Mouse (Mus musculus): Measurements from ENCODE around the gene Dpp6. TPM values are rescaled to one million over a fixed set of nuclear protein-coding genes. Genes with fewer than 3 reads are reported as not detected.

Gene Dpp6
- total RNA-seq, 4 experiments from 2014 or later: 0.13 to 0.40 (median 0.24) TPM

DNA sequence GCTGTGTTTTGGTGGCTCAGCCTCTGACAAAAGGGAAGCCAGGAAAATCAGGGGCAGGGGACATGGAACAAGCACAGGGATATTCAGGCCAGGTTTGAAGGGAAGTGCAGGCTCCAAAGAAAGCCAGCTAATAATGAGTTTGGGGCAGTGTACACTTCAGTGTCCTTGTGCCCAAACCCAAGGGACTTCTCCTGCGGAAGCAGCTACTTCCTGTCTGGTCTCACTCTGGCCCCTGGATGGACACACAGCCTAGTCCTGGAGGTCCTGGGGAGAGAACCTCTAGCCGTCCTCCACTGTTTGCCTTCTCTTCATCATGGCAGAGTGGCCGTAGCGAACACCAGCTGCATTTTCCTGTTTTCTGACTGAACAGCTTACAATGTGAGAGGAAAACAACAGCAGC, 840.7 kb downstream of the Dpp6 start:
- no peak for DNase-seq (ENCODE audit: low spot score in 2 of 2)

DNA sequence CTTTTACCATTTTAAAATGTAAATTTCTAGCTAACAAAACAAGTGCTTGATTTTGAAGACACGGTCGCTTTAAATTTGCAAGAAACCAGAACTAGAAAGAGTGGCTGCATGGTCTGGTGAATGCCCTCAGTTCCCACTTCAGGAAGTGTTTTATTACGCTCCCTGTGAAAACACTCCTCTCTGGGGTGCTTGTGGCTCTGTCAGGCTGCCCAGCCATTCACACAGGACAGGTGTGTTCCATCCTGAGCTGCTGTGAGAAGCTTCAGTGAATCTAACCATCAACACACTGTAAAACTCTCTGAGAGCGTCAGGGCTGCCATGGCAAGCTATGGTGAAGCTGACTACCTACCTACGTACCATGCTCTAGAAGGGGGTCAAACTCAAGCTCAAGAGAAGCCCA, 841.2 kb downstream of the Dpp6 start:
- DNase-seq (ENCODE audit: low spot score in 2 of 2): no peak

DNA sequence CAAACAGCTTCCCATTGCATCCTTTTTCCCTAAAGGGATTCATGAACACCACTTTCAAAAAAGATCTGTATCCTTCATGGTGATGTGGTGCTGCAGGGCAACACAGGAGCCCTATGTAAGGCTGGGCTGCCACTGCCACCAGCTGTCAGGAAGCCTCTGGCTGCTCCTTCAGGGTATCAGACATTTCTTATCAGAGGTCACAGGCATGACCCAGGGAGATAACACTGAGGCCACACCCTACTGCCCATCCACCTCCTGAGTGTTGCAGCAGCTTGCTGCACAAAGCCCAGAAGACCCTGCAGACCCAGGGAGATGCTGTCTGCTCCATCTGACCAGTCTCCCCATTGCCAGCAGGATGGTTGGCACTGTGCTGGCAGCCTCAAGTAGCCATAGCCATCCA, 841.6 kb downstream of the Dpp6 start:
- no peak for DNase-seq (ENCODE audit: low spot score in 2 of 2)

DNA sequence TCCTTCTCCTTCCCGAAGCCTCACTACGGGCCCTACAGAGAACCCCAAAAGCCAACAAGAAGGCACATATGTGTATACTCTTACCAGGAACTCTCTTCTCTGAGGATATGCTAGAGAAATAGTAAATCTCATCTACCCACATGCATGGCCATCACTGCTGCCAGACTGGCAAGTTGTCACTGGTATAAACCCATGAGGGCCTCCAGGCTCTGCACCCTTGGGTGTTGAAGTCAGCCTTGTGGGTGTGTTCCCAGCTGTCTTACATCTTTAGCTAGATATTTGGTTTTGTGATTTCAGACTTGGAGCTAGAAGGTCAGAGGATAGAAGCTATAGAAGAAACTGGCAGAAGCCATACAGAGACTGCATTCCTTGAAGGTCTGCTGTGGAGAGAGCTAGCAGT, 842.0 kb downstream of the Dpp6 start:
- DNase-seq (ENCODE audit: low spot score in 2 of 2): no peak

DNA sequence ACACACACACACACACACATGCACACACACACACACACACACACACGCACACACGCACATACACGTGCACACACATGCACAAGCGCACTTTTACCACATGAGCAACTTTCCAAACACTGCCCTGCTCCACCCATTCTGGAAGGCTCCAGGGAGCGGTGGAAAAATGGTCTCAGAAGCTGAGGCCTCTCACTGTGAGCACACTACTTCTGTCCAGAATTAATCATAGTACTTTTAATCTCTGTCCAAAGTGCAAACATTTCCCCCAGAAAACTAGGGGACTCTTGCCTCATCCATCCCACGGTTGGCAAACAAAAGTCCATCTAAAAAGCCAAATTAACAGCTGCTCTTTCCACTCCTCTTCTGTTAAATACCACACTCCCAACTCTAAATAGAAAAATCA, 842.8 kb downstream of the Dpp6 start:
- DNase-seq (ENCODE audit: low spot score in 2 of 2): peak in 1 of 2 experiments; percentile 5

DNA sequence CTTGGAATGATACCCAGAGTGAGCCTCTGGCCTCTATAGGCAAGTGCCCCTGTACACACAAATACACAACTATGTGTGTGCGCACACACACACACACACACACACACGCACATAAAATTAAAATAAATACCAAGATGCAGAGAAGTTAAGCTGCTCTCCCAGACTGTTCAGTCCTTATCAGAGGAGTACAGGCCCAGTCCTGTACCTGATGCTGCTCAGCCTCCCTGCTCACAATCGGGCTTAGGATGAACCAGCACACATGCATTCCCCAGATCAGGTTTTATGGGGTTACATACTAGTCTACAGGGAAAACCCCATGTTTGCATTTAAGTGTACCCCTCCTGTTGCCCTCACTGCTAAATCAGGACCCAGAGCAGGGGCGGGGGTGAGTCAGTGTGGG, 847.1 kb downstream of the Dpp6 start:
- no peak for DNase-seq (ENCODE audit: low spot score in 2 of 2)

DNA sequence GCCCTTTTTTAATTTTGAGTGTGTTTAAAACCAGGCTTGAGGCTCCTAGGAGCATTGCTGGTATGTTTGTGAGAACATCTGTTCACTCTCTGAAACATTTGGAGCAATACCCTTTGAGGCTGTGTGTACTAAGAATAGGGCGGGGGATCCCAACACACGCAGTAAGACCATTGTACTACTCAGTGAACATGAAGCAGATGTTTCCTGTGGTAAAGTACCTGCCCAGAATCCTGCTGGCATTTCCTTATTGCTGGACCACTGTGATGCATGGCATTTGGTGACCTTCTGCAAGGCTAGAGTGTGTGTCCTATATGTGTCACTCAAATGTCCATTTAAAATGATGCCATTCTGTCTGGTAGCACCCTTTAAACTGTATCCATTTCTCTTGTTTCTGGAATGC, 854.5 kb downstream of the Dpp6 start:
- no peak for DNase-seq (ENCODE audit: low spot score in 2 of 2)

DNA sequence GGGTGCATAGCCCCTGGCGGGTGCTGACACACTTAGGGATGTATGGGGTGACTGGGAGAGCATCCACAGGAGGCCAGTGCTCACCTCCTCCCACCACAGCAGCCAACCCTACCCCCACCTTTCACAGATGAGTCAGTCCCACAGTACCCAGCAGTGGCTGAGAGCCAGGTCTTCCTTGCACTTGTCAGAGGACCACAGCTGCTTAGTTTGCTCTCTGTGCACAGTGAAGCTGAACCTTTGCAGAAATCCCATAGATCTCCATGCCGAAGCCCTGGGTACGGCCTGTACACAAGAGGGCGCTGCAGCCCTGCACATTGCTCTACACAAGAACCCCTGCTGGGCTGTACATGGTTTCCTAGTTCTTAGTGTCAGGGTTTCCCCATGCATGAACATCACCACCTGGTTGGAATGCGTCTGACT, 860.3 kb downstream of the Dpp6 start:
- no peak for DNase-seq (ENCODE audit: low spot score in 2 of 2)

DNA sequence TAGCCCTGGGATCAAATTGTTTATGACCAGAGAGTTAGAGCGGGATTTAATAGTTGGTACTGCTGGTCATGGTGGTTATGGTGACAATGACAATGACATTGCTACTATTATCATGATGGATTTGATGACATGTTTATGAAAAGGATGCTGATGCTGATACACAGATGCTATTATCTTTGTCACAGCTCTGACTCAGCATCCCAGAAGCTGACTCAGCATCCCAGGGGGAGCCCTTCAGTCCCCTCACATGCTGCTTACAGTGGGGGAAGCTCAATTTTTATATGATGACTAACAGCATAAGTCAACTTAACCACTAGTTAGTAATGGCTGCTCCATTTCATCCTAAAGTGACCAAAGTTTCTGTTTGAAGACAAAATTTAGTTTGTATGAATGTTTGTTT, 862.1 kb downstream of the Dpp6 start:
- DNase-seq (ENCODE audit: low spot score in 2 of 2): no peak

DNA sequence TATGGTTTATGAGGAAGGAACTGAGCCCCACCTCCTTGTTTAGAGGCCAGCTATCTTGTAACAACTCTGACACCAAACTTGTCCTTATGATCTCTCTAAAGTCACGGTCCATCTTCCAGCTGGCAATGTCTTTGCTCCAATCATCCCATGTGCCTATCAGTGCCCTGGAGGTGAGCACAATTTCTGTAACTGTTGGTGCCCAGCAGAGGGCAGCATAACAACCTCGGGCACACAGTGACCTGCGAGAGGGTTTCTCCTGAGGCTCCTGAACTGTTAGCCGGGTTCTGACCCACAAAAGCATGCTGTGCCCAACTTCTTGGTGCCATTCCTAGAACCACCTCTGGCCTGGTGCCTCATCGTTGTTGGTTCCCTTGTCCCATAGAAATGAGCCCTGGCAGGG, 863.5 kb downstream of the Dpp6 start:
- no peak for DNase-seq (ENCODE audit: low spot score in 2 of 2)

DNA sequence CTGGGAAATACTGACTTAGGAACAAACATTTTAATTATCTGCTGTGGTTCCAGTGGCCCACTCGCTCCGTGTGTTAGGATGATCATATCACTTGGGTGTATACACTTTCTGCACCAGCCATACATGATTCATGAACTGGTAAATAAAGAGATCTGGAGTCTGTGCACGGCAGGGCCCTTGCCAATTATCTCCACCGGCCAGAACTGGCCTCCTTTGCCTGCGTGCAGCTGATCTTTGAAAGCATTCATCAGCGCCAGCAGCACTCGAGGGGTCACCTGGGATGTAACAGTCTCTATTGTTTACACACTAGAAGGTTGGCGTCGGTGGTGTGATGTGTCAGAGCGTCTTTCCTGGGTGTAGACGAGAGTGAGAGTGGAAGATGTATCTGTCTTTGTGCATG, 868.2 kb downstream of the Dpp6 start:
- DNase-seq (ENCODE audit: low spot score in 2 of 2): no peak

DNA sequence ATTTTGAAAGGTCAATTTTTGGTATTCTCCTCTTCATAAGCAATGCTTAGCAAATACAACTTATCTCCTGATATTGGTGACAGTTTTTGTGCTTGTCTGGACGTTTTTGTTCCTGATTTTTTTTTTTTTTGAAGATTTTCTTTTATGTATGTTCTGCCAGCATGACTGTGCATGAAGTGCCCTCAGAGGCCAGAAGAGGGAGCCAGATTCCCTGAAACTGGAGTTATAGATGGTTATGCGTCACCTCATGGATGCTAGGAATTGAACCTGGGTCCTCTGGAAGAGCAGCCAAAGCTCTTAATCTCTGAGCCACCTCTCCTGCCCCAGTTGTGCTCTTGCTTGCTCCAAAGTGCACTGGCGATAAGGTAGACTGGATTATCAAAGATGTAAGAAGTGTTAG, 868.9 kb downstream of the Dpp6 start:
- DNase-seq (ENCODE audit: low spot score in 2 of 2): no peak

DNA sequence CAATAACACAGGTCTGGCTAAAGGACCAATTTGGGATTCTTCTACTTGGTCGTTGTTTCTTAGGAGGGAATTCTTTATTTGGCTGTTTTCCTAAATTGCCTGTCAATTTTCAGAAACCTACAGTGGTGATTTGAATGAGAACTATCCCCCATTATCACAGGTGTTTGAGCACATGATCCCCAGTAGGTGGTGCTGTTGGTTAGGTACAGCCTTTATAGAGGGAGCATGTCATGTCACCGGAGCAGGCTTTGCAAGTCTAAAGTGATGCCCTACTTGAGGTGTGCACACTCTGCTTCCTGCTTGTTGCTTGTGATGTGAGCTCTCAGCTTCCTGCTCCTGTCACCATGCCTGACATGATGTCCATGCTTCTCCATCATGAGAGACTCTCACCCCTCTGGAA, 870.3 kb downstream of the Dpp6 start:
- no peak for DNase-seq (ENCODE audit: low spot score in 2 of 2)

DNA sequence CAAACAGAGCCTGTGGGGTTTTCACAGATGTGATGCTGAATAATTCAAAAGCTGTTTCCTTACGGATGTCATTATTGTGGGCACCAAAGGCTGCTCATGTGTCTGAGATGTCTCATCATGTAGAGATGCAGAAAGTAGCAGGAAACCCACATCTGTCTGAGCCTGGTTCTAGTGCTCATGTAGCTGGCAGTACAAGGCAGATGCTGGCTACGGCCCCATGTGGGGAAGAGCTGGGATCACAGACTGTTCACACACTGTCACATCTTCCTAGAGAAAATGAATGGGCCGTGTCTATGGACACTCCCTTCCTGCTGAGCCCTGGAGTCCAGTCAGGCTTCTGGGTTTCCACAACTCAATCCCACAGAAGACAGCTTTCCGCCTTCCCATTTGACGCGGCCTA, 885.5 kb downstream of the Dpp6 start:
- no peak for DNase-seq (ENCODE audit: low spot score in 2 of 2)

DNA sequence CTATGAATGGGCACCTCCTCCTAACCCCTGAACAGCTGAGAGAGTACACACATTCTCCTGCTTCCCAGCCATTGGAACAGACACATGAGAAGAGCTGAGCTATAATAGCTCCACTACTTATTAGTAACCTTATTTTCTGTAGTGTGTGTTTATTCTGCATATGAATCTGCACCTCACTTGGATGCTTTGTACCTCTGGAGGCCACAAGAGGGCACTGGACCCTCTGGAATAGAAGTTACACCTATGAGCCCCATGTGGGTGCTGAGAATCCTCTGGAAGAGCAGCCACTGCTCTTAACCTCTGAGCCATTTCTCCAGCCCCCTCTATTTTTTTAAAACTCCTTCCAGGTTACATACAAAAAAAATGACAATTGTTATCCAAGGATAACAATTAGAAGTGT, 888.0 kb downstream of the Dpp6 start:
- DNase-seq (ENCODE audit: low spot score in 2 of 2): no peak

DNA sequence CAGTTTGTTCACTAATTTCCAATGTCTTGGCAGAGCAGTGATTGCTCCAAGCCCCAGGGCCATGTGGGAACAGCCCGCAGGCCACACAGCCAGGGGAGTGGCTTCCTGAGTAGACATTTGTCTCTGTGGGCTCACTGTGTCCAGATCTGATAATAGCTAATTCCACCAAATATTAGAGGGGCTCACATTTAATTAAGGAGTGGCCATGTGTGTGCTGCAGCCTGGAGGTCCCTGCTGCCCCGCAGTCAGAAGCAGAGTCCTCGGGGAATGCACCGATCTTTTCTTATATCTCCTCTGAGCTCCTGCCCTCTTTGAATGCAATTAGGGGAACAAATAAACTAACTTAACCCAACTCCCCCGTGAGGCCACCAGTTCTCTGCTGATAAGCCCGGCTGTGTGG, 889.5 kb downstream of the Dpp6 start:
- no peak for DNase-seq (ENCODE audit: low spot score in 2 of 2)

DNA sequence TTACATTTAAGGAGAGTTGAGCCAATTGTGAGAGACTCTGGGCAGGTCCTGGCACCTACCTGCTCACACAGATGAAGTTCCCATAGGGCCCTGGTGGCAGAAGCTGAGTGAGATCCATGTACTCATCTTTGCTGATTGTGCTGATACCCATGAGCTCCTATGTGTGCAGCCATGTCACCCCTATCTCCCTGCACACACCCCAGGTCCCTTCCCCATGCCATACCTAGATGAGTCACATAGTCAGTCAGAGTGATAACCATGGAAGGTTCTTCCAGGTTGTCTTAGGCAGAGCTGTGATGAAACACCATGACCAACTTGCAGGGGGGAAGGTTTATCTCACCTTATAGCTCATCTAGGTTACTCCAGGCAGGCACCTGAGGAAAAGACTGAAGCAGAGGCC, 890.3 kb downstream of the Dpp6 start:
- no peak for DNase-seq (ENCODE audit: low spot score in 2 of 2)

DNA sequence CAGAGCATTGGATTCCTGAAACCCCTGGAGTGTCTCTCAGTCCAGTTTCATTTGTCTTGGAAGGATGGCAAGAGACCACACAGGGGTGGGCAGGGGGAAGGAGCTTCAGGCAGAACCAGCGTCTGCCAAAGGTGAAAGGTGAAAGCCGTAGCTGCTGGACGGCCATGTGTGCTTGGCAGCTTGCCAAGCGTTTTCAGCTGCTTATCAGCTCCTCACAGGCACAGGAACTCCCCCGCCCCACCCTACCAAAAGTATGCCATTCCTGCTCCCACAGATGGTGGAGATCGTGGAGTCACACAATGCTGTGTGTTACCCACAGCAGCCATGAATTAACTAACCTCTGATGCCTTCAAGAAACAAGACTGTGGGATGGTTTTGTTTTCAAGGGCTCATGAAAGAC, 891.2 kb downstream of the Dpp6 start:
- DNase-seq (ENCODE audit: low spot score in 2 of 2): no peak

DNA sequence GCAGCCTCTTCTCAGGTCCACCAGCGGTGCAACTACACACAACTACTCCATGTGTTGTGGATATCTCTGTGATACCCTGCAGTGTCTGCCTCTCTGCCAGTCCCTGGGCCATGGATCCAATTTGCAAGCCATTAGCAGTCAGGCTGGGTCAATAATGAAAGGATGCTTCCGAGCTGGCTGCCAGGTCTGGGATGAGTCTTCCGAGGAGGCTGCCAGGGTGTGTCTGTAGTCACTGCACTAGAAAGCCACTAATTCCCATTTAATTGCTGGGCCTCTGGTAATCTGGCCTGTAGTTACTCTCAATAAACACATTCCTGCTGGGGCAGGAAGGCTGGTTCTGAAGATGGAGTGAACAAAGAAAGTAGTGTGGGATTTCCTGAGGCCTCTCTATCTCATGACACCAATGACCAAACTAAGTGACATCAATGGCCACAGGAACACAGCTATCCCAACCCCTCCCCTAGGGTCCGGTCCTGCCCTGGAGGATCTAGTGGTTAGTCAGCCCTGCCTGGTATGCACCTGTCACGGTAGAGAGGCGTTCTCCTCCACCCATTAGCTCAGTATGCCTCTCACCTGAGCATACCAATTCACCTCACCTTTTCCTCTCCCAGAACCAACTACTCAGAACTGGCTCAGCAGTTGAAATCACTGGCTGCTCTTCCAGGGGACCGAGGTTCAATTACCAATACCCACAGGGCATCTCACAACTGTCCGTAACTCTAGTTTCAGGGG, 894.6 kb downstream of the Dpp6 start:
- DNase-seq (ENCODE audit: low spot score in 2 of 2): no peak

DNA sequence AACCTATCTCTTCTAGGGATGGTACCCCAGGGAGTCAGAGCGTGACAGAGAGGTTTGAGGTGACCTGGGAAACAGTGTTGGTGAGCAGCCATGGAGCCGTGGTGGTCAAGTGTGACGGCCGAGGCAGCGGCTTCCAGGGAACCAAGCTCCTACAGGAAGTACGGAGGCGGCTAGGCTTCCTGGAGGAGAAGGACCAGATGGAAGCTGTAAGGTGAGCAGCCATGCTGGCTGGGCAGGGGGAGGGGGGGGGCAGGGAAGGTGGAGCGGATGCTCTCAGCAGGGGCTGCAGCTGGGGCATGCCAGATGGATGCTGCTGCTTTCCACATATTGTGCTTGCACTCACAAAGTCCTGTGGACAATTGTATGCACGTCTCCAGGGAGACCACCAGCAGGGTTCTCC, 897.4 kb downstream of the Dpp6 start:
- no peak for DNase-seq (ENCODE audit: low spot score in 2 of 2)

DNA sequence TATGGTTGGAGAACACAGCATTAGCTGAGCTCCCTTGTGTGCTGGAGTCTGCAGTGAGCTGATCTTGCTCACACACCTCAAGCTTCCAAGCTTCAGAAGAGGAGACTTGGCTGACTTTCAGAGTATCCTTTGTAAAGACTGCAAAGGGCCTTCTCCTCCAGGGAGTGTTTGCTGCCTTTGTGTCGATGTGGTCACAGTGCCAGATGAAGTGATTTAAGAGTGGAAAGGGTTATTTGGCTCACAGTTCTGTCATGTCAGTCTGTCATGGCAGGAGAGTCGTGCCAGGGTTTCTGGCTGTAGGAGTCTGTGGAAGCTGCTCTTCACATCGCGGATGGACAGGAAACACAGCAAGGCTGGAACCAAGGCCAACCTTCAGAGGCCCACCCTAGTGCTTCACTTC, 899.0 kb downstream of the Dpp6 start:
- no peak for DNase-seq (ENCODE audit: low spot score in 2 of 2)

DNA sequence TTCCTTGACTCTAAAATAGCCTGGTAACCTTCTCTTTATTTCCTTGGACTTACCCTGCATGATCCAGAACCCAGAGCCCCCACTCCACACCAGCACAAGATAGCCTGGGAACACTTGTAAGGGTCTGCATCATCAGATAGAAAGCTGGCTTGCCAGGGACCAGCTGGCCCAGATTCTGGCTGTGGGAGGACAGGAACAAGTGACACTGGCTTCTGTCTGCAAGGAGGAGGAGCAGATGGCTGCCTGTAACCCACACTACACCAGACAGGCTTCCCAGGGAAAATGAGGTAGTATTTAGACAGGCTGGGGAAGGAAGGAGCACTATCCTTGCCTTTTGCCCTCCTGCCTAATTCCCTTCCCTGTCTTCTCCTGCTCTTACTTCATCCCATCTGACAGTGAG, 900.3 kb downstream of the Dpp6 start:
- no peak for DNase-seq (ENCODE audit: low spot score in 2 of 2)

DNA sequence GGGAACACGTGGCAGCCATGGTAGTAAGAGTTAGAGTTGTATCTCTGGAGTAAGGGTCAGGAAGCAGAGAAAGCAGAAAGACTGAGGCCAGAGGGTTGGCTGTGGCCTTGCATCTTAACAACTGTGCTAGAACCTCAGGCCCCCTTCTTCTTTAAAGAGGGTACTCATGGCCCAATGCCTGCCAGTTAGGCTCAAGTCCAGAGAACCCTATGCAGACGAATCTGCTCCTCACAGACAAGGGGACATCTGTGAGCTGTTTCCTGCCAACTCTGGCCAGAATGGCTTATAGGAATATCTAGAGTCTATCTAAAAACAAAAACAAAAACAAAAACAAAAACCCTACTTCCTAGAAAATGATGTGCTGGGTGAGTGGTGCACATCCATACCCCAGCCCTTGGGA, 902.3 kb downstream of the Dpp6 start:
- DNase-seq (ENCODE audit: low spot score in 2 of 2): no peak

DNA sequence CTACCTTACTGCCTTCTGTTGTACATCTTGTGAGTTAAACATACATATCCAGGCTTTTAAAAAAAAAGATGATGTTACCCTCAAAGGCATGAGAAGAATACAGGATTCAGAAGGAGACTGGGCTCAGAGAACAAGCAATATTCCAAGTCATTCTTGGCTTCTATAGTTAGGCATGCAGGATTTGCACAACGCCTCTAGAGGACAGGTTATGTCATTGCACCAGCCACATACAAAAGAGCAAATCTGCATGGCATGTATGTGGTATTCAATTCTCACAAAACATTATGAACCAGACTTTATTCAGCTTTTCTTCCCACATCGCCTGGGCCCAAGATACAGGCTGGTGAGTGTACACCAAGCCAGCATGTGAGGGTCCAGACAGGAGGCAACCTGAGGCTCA, 907.5 kb downstream of the Dpp6 start:
- DNase-seq (ENCODE audit: low spot score in 2 of 2): no peak
